Mouse (Mus musculus): ENCODE data around the gene Btbd19.

Btbd19 gene

GRCm38 (mm10) chr4:117070624-117071023 lies 54.9 kb downstream of the Btbd19 start:
- CTCF ChIA-PET, result no interaction called here

GRCm38 (mm10) chr4:117069647-117070046 lies 55.9 kb downstream of the Btbd19 start:
- CTCF ChIA-PET, result interaction anchor here (0.6 to 0.7 kb wide), 3 partner anchors 62 to 166 kb away, joined by 3 to 7 read pairs (median 4); no protein-coding TSS in a partner anchor
